Mouse (Mus musculus): Measurements from ENCODE around the gene Ces2f.
"Not testable (repeated sequence)": the region's sequence is repeated elsewhere in the genome, so short reads cannot be mapped to it uniquely, and the experiment has no call there.

Ces2f gene

DNA sequence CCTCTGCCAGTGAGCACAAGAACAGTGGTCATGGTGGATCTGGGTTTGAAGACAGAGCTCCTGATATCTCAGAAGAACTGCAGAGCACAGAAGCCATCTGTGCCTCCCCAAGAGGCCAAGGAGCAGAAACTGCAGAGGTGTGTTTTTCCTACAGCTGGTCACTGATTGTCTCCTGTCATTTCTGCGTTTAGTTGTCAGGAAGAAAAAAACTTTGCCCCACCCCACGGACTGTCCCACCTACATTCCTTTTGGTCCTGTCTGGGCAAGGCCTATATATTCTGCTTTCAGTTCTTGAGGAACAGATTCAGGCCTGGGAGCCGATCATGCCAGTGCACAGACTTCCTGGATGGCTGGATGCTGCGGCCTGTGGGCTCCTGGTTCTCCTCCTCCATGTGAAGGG, at the start of gene Ces2f:
Gene Ces2f, plus strand, starts transcription at position 301 of the 400 bp plus-strand sequence.
- DNase-seq (ENCODE audit: low read depth, low spot score), result no peak

DNA sequence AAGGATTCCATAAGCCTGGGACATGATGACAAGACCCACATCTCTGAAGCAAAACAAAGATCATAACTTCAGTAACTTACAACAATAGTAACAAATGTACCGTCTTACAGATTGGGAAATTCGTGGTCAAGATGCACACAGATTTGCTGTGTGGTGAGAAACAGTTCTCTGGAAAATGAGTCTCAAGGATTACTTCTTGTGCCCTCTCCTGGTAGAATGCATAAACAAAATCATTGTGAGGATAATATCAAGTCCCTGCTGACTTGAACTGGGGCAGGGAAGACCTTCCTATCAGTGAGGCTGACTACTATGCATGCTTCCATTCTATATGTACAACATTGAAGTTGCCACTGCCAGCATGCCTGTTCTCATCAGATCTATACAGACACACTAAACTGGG, 45.4 kb upstream of the Ces2f start:
- no peak for DNase-seq (ENCODE audit: low read depth, low spot score)

DNA sequence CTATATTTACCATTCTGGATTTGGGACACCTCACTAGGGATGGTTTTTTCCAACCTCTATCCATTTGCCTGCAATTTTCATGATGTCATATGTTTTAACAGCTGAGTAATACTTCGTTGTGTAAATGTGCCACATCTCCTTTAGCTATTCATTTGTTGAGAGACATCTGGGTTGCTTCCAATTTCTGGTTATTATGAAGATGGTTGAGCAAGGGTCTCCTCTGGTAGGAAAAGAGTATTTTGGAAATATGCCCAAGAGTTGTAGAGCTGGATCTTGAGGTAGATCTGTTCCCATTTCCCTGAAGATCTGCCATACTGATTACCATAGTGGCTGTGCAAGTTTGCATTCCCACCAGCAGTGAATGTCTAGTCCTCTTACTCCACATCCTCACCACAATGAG, 40.0 kb upstream of the Ces2f start:
- no peak for DNase-seq (ENCODE audit: low read depth, low spot score)

DNA sequence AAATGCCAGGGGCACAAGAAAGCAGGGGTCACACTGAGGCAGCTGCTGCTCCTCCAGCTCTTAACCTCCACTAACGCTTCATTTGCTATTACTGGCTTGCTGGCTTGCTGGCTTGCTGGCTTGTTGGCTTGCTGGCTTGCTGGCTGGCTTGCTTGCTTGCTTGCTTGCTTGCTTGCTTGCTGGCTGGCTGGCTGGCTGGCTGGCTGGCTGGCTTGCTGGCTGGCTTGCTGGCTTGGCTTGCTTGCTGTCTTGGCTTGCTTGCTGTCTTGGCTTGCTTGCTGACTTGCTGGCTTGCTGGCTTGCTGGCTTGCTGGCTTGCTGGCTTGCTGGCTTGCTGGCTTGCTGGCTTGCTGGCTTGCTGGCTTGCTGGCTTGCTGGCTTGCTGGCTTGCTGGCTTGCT, 38.1 kb upstream of the Ces2f start:
- not testable (repeated sequence) for DNase-seq (ENCODE audit: low read depth, low spot score)

DNA sequence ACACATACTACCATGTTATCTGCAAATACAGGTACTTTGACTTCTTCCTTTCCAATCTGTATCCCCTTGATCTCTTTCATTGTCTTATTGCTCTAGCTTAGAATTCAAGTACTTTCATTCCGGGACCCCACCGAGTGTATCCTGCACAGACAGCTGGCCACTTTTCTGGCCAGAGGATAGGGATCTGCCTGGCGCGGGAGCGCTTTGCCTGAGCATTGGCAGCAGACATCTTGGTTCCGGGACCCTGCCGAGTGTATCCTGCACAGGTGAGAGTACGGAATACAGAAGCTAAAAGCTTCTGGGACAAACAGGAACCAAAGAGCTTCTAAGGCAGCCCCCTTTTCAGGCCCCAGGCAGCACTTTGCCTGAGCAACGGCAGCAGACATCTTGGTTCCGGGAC, 37.5 kb upstream of the Ces2f start:
- DNase-seq (ENCODE audit: low read depth, low spot score), result not testable (repeated sequence)

DNA sequence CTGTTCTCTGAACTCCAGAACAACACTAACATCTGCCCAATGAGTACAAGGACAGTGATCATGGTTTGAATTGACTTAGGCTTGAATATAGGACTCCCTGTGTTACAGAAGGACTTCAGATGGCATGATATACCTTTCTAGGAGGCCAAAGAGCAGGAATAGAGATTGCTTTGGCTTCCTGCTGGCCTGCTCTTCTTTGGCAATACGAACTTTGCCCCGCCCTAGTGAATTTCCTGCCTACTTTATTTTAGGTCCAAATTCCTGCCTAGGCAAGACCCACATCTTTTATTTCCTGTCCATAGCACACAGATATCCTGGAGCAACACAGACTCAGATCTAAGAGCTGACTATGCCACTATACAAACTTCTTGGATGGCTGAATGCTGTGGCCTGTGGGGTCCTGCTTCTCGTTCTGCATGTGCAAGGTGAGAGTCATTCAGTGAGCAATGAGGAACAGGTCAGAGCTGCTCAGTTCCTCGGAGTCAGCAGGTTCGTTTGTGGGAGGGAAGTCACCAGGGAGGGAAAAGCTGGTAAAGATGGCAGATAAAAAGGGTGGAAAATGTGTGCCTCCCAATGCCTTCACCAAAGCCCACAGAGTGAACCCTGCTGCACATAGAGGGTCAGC, 21.1 kb upstream of the Ces2f start, which contains the start of gene Ces2e:
Gene Ces2e, plus strand, starts transcription at position 289 of the 625 bp plus-strand sequence.
- no peak for DNase-seq (ENCODE audit: low read depth, low spot score)

DNA sequence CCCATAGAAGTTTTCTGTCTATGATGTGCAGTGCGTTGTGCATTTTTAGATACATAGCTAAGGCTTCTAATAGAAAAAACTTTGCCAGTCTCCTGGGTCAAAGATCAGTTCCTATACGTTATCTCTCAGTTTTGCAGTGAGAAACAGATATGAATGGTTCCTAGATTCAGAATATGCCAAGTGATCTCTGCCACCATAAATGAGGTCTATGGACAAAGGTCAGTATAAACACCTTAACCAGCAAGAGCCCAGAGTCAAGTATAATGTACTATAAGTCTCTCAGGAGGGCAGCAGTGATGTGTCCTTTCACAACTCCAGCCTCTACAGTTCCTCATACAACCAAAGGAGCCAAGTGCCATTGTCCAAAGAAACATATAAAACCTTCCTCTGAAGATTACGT, 19.9 kb upstream of the Ces2f start:
- no peak for DNase-seq (ENCODE audit: low read depth, low spot score)

DNA sequence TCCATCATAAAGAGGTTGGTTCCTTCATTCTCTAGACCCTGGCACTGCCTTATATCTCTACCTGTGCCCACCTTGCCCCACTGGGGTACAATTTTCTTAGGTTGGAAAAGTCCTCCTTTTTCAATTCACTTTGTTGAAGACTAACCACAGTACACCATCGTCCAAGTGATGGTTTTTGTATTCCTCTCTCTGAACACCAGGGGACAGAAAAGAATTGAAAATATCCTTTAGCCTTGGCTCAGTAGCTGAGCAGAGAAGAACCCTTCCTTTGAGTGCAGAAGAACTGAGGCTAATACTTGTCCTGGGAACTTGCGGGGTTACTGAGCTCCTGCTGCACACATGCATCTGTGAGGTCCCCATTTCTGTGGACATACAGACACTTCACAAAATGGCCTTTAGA, 2.5 kb upstream of the Ces2f start:
- no peak for DNase-seq (ENCODE audit: low read depth, low spot score)

DNA sequence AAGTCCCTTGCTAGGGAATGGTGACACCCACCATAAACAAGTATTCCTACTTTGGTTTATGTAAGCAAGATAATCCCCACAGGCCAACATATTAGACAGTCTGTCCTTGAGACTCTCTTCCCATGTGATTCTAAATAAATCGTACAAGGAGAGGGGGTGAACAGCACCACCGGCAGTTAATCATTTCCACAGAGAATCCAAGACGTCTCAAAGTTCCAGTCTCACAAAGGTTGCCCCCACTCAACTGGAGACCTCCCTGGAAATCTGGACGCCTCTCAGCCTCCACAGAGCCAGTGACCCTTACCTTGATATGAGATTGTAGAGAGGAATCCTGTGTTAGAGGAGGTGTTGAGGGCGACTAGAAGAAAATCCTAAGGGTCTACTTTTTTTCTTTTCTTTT, 1.9 kb downstream of the Ces2f start:
- no peak for DNase-seq (ENCODE audit: low read depth, low spot score)

DNA sequence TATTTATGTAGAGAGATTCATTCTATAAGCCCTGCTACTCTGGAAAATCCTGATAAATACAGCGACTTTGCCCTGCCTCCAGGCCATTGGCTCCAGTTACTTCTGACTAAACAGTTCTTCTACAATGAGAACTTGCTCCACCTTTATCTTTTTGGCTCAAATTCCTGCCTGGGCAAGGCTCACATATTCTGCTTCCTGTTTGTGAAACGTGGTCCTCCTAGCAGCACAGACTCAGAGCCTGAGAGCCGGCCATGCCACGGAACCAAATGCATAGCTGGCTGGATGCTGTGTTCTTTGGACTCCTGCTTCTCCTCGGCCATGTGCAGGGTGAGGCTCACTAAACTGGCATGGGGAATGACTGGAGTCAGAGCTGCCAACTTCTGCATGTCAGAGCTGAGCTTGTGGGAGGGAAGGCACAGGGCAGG, 14.4 kb downstream of the Ces2f start, which contains the start of gene Ces2g:
Gene Ces2g, plus strand, starts transcription at position 182 of the 425 bp plus-strand sequence.
- DNase-seq (ENCODE audit: low read depth, low spot score), result no peak

DNA sequence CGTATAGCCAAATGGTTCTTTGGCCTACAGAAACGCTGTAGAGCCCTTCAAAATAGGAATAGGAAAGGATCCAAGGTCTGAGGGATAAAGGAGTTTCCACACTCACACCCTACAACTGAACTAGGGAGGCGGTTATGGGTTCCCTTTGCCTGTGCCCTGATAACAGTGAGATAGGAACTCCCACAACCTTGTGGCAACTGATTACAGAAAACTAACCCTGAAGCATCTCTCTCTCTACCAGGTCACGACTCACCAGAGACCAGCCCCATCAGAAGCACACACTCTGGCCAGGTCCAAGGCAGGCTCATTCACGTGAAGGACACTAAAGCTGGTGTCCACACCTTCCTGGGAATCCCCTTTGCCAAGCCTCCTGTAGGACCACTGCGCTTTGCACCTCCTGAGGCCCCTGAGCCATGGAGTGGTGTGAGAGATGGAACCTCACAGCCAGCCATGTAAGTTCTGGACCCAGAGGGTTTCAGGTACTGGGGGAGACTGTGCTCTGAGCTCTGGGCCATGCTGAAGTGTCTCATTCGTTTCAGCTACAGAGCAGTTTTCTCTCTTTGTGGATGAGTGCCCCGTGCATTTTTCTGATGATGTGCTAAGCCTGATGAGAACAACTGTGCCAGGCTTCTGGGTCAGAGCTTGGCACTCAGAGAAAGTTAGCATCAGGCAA, 15.2 kb downstream of the Ces2f start:
- DNase-seq (ENCODE audit: low read depth, low spot score), result no peak

DNA sequence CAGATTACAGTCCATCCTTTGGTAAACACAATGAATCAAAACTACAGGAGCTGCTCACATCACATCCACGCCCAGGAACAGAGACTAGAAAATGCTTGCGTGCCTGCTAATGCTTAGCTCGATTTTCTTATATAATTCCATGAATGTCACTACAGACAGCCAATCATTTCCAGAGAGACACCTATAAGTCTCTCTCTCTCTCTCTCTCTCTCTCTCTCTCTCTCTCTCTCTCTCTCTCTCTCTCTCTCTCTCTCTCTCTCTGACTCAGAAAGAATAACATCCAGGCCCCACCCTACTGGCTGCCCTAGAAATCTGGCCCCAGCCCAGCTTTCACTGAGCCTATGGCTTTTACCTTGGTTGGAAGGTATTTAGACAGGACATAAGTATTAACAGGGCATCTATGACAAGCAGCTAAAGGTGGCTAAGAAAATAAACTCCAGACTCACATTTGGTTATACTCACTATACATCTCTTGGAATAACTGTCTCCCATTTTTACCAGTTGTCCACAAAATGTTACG, 16.3 kb downstream of the Ces2f start:
- no peak for DNase-seq (ENCODE audit: low read depth, low spot score)

DNA sequence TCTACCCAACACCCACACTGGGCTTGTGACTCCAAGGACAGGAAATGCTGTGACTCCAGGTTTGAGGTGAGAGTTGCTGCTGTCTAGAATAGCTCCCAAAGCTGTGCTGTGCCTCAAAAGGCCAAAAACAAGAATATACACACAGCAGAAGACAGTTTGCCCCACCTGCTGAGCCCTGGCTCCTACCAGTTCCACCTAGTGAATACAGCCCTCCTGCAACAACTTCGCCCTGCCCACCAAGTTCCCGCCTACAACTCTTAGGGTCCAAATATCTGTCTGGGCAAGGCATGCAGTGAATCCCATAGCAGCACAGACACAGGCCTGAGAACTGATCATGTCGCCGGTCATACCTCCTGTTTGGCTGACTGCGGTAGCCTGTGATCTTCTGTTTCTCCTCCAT, 37.0 kb downstream of the Ces2f start:
- DNase-seq (ENCODE audit: low read depth, low spot score), result no peak

DNA sequence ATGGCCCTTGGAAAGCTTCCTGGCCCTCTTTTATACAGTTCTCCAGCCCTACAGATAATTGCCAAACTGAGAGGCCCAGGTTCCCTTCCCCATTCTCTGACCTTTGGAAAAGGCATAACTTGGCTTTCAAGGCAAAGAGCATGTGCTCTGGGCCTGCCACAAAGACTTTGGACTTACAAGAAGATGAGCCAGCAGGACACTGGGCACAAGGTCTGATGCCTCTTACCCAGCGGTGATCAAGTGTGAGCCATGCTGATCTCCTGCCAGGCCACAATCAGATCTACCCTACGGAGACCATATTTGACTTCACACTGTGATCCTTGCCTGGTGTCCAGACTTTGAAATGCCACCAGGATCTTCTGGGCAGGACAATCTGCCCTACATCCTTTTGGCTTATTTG, 37.8 kb downstream of the Ces2f start:
- no peak for DNase-seq (ENCODE audit: low read depth, low spot score)

DNA sequence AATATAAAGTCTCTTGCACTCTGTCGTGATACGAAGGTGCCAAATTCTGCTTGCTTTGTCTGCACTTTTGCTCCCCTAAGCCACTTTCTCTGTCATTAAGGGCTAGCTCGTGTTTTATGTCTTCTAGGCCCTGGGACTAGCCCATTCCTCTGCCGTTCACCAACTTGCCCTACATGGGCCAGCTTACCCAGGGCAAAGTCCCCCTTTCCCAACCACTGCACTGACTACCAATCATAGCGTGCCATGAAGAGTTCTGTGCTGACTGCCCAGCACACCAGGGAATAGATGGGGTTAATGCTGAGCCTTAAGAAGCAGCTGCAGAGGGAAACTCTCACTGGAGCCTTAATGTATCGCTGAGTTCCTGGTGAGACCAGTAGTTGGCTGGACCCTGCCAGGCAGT, 51.0 kb downstream of the Ces2f start:
- DNase-seq (ENCODE audit: low read depth, low spot score), result no peak

DNA sequence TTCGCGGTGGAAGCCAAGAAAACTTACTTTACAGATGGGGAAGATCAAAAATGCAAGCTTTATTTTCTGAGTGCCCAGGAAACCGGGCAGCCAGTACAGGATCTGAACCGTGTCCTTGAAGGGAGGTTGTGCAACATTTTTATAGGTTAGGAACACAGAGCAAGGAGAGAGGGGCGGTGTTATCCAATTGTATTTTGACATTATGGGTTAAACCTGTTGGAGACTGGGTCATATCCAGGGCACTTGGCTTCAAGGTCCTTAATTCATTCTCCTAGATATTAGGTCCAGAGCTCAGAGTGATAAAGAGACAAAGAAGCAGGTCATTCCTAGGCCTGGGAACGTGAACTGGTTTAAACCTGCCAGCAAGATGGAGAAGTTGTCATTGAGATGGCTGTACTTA, 52.0 kb downstream of the Ces2f start:
- no peak for DNase-seq (ENCODE audit: low read depth, low spot score)

DNA sequence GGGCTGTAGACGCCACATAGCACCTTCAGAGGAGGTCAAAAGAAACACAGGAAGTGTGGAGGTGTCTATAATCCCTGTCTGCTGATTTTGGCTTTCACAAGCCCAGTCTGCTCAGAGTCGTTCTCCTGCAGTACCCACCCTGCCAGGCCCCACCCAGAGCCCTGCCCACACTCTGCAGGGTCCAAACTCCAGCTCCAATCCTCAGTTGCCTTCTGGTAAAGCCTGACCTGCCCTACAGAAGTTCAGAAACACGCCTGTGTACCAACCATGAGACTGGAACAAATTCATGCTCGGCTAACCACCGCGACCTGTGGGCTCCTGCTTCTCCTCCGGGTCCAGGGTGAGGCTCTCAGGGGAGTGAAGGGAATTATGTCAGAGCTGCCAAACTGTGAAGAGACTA, 53.4 kb downstream of the Ces2f start, which contains the start of gene Ces2h:
Gene Ces2h, plus strand, starts transcription at position 268 of the 400 bp plus-strand sequence.
- DNase-seq (ENCODE audit: low read depth, low spot score), result no peak
